Mouse (Mus musculus) urinary bladder, postnatal 4 days (tissue): ENCODE data around the gene Tram2.

Experiments
- DNase-seq, 2 experiments: peaks; one replicate each; pipeline ENCODE4 v3.0.0; 2021 to 2022; ENCODE audit warnings: low spot score in 2 of 2

Gene Tram2

GRCm38 (mm10) chr1:21079217-21079773 is at the start of gene Tram2:
TSS of gene Tram2 (minus strand) at chr1:21079229.
- peak; percentile 94 to 98 for DNase-seq

- no peak for DNase-seq
Measured at GRCm38 (mm10) chr1:21124713-21125336, 45.8 kb upstream of the Tram2 start.

GRCm38 (mm10) chr1:21103784-21104183 is 24.8 kb upstream of the Tram2 start:
- no peak for DNase-seq

- no peak for DNase-seq
Measured at GRCm38 (mm10) chr1:21101221-21102006, 22.4 kb upstream of the Tram2 start.

- DNase-seq = no peak
Measured at GRCm38 (mm10) chr1:21100726-21101125, 21.7 kb upstream of the Tram2 start.

GRCm38 (mm10) chr1:21097001-21097989 is 18.3 kb upstream of the Tram2 start:
- no peak for DNase-seq

- no peak for DNase-seq
Measured at GRCm38 (mm10) chr1:21094644-21095215, 15.7 kb upstream of the Tram2 start.

DNA sequence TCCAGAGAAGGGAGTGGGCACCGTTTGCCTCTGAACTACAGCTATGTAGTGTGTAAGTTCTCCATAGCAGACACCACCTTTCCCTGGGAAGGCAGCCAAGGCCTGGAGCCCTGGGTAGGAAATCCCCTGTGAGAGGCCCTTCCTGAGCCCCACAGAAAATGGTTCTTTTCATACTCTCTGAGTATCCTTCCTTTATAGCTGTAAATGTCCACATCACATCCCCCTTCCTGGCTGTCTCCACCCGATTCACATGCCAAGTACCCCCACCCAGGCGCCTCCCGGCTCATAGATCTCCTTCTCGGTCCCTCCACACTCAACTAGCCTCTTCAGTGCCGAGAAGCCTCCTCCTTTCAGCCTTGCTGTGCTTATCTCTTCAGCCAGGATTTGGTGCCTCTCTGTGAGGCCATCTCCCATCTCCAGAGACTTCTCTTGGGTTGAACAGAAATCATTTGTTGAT is 10.7 kb upstream of the Tram2 start:
- DNase-seq = no peak

GRCm38 (mm10) chr1:21086291-21086690 is 7.3 kb upstream of the Tram2 start:
- DNase-seq = no peak

DNA sequence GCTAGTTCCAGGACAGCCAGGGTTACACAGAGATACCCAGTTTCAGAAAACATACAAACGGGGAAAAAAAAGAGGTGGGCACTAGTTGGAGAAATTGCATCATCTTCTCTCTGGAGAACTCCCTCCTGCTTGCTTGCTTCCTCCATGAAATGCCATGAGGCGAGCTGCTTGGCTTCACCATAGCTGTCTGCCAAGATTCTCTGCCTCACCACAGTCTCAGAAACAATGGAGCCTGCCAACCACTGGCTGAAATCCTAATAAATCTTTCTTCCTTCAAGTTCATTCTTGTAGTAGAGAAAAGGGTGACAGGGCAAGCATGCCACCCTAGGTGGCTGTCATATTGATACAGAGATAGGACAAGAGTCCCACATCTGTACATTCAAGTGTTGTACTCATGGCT is 5.6 kb upstream of the Tram2 start:
- no peak for DNase-seq

DNA sequence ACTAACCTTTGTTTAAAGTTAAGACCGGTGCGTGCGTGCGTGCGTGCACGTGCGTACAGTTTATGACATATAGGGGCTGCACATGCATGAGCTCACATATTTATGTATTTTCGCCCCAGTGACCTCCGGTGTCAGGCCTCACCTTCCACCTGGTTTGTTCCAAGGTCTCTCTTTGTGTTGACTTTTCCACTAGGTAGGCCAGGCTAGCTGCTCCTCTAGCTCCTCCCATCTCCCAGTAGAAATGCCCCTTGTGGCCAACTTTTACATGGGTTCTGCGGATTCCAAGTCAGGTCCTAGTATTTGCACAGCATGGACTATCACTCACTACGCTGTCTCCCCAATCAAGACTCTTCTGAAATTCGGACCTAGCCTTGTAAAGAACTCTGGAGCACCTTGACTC is 1.3 kb upstream of the Tram2 start:
- no peak for DNase-seq

DNA sequence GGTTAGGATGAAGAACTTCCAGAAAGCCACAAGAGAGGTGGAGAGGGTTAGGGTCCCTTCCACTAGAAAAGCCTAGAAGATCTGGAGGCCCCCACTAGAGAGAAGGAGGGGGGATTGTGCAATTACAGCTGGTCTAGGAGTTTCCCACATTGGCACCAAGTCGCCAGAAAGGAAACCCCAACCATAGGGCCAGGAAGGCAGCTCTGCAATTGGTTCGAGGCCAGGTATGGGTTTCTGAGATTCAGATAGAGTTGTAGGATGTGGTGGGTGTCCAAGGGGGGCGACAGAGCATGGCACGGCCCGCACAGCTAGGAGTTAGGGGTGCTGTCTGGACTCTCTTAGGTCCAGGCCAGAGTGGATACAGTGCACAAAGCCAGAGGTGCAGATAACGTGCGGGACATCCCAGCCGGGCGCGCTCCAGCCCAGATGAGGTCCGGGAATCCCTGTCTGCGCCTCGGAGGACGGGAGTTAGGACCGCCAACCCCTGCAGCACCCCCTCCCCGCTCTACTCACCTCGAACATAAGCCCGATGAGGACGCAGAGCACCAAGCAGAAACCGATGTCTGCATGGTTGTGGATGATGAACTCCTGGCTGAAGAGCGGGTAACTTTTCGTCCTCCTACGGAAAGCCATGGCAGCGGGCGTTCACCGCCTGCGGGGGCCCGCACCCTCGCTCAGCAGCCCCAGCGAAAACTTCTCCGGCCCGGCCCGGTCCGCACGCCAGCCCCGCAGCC is 381 bp downstream of the Tram2 start:
- no peak for DNase-seq

- no peak for DNase-seq
Measured at GRCm38 (mm10) chr1:21077619-21078018, 1.4 kb downstream of the Tram2 start.

- no peak for DNase-seq
Measured at GRCm38 (mm10) chr1:21077191-21077590, 1.8 kb downstream of the Tram2 start.

GRCm38 (mm10) chr1:21075986-21076495 is 3.0 kb downstream of the Tram2 start:
- DNase-seq = no peak

DNA sequence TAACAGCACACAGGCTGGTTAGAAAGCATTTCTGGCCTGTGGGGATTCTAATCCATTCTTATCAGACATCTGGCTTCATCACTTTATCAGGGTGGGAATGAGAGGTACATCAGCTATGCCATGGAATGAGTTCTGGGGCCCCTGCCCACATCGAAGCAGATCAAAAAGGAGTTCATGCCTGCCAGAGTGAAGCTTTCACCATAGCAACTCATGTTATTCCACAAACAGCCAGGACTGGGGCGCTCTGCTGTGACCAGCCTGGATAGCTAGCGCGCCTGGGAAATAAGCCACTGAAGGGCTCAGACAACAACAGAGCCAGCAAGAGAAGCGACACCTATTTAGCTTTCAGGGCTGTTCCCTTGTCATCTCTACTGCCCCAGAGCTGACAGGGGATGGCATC is 4.8 kb downstream of the Tram2 start:
- DNase-seq = no peak

- DNase-seq = no peak
Measured at GRCm38 (mm10) chr1:21072875-21073444, 6.1 kb downstream of the Tram2 start.

DNA sequence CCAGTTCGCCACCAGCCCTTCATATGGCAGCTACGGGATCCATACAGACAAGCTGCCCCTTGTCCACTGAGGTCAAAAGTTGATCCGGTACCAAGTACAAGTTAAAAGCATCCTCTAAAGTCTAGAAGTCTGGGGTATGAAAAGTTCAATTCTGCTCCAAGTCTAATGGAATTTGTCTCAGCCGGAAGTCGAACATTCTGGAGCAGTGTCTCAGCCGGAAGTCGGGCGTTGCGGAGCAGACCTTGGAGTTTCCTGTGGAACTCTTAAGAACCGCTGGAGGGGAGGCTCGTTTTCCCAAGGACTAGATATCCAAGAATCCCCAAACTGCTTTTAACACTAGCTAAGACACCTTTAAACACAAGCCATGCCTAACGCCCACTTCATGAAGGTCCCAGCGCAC is 8.4 kb downstream of the Tram2 start:
- no peak for DNase-seq

DNA sequence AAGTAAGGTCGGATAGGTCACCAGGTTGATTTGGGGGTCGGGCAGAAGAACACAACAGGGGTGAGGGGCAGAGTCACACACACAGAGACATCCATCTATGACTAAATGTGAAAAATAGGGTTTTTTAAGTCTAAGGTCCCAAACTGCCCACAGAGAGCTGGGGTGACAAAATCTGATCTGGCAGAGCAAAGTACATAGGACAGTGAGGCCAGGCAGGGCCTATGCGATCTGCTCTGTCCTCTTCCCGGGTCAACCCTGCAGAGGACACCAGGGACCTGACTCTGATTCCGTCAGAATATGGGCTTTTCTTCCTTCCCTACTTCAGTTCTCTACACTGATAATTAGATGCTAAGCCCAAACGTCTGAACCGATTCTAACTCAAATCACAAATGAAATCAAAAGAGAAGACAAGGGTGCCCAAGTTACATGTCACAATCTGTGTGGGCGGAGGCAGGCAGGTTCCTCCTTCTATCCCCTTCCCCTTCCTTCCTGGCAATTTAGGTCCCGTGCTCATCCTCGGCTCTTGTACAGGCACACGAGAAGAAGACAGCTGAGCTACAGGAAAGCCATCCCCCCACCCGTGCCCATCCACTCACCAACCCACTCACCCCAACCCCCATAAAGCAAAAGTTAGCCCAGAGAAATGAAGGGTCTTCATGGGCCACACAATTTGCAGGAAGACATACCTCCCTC is 9.1 kb downstream of the Tram2 start:
- no peak for DNase-seq

- DNase-seq = no peak
Measured at GRCm38 (mm10) chr1:21068491-21068890, 10.5 kb downstream of the Tram2 start.
